Mouse (Mus musculus) megakaryocyte-erythroid progenitor cell, adult 5-6 weeks (primary cell): ENCODE results near the gene Dse. TPM values are rescaled to one million over a fixed set of nuclear protein-coding genes. Genes with fewer than 3 reads are reported as not detected.
A peak's percentile ranks its signal among the peaks of the same experiment; 100 is the strongest.
"Not testable (repeated sequence)": the region's sequence is repeated elsewhere in the genome, so short reads cannot be mapped to it uniquely, and the experiment has no call there.

Source experiments
- ATAC-seq: replicated peaks from 2 replicates; pipeline ENCODE4 v1.8.0; 2016; ENCODE audit warnings: mild to moderate bottlenecking, inconsistent platforms; ENCODE audit not compliant: severe bottlenecking, poor library complexity, low FRiP score, low TSS enrichment
- total RNA-seq, 2 experiments: library from RNA; stranded (forward) in 1 of 2; stranded (reverse) in 1 of 2; fragments of 200-1000, 215-1000 nt in 1 of 2; fragments of >200 nt in 1 of 2; fragmentation: Nextera tagmentation in 1 of 2; gene quantifications; 2 replicates each; pipeline ENCODE4 v1.2.3; 2014 to 2017

Gene Dse
- total RNA-seq (2014; fragmentation: Nextera tagmentation): 2.4 TPM in 1 of 2 replicates, not detected in the other
- total RNA-seq (2017): 3.9 TPM in 1 of 2 replicates, not detected in the other

DNA sequence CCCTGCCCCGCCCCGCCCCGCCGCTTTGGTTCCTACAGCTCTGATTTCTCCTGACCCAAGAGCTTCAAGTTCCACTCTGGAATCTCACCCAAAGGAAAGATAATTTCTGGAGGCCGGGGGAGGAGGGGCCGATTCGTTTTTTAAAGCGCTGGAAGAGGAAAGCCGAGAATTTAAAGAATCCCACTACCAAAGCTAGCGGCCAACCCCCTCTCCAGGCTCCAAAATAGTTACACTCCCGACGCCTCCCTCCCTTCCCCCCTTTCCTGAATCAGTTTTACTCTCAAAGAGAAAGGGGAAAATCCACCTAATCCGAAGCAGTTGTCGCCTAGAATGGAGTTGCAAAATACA, at the start of gene Dse:
TSS of gene Dse (minus strand) at position 213 of the 348 bp plus-strand sequence.
- no peak for ATAC-seq

DNA sequence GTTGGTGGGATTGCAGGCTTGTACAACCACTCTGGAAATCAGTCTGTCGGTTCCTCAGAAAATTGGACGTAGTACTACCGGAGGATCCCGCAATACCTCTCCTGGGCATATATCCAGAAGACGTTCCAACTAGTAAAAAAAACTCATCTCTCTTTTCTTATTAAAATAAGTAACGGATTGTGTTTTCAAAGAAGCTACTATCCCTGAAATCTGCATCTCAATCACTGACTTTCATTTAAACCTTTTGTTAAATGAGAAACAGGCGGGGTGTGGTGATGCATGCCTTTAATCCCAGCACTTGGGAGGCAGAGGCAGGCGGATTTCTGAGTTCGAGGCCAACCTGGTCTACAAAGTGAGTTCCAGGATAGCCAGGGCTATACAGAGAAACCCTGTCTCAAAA, 45.3 kb upstream of the Dse start:
- not testable (repeated sequence) for ATAC-seq

DNA sequence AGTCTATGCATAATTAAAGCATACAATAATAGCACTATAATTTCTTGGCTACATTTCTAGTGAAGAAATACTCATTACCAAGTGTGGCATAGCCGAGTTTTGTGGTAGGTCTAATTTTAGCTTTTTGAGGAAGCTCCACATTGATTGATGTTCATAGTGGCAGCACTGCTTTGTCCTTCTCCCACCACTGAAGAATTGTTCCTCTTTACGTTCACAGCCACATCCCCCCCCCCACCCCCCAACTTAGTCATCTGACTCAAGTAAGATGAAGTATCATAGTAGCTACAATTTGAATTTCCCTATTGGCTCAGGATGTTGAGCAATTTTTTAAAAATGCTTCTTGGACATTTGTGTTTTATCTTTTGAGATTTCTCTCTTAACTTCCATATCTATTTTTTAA, 42.1 kb upstream of the Dse start:
- no peak for ATAC-seq

GRCm38 (mm10) chr10:34247757-34248156, 40.2 kb upstream of the Dse start:
- ATAC-seq: no peak

DNA sequence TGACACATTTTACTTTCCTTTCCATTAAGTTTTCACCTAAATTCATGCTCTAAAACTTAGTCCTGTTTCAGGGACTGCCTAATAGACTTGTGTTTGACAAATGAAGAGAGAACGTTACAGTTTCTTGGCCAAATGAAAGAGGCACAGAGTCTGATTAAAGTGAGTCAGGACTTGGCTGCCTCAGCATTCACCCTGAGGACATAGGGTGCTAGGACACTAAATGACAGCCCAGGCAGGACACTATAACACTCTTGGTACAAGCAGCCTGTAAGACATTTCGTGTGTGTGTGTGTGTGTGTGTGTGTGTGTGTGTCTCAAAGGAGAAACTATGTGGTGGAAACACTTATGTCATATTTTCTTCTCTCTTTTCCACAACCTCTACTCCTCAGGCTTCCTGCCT, 38.6 kb upstream of the Dse start:
- no peak for ATAC-seq

GRCm38 (mm10) chr10:34244745-34245144, 37.2 kb upstream of the Dse start:
- no peak for ATAC-seq

- ATAC-seq: peak; percentile 80
These were observed 31.0 kb upstream of the Dse start for GRCm38 (mm10) chr10:34238536-34238935.

DNA sequence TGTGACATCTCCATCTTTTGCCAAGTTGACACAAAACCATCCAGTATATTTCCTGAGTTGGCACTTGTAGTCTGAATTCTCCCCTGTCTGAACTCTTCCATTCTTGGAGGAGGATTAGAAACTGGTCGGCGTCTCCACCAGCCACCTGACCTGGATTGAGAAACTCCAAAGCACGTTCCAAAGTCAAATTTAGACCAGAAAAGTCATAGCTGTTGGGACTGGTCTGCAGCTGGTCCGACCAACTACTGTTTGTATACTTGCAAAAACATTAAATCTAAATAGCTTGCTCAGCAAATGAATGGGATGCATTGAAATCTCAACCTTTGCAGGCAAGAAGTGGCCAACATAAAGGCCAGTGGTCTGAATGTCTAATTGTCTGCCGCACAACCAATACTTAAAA, 29.1 kb upstream of the Dse start:
- ATAC-seq: no peak

DNA sequence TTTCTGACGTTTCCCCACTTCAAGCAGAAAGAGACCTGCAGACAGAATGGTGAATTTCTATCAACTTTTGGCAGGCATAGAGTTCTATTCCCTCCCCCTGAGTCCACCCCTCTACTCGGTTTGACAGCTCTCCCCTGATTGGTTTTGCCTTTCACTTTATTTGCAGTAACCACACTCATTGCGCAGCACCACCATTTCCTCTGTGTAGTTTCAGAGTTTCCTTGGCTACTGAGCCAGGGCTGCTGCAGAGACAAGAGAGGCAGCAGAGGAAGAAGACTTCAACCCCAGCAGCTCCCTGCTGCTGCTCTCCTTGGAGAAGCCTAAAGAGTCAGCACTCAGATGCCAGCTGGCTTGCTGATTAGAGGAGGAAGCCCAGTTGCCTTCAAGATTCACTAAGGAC, 27.9 kb upstream of the Dse start:
- ATAC-seq: 0 out of 2 replicates have a peak, but pooled peaks have one; percentile 23

GRCm38 (mm10) chr10:34233931-34234745, 26.6 kb upstream of the Dse start:
- no peak for ATAC-seq

DNA sequence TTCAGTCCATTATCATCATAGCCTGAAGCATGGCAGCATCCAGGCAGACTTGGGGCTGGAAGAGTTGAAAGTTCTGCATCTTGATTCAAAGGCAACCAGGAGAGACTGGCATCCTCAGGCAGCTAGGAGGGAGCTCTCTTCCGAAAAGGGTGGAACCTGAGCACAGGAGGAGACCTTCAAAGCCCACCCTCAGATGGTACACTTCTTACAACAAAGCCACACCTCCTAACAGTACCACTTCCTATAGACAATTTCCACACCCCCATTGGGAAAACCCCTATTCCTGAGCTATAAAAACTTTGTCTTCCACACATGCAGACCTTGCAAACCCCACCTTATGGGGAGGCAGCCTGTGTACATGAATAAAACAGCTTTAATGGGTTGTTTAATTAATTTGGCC, 25.9 kb upstream of the Dse start:
- no peak for ATAC-seq

GRCm38 (mm10) chr10:34230121-34230675, 22.7 kb upstream of the Dse start:
- ATAC-seq: no peak

DNA sequence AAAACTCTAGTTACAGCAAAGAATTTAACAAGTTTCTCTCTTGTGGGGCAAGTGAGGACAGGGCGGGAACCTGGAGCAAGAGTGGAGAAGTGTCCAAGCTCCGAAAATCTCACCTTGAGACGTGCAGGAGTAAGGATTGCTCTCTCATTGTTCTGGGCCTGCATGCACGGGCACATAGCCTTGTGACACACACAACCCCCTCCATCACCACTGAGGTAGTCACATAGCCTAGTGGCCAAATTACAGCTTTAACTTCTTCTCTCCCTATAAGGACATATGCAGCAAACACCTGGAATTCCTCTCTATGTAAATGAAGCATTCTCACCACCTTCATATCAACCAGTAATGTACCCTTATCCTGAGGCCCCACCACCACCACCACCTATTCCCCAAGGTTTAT, 22.0 kb upstream of the Dse start:
- ATAC-seq: no peak

DNA sequence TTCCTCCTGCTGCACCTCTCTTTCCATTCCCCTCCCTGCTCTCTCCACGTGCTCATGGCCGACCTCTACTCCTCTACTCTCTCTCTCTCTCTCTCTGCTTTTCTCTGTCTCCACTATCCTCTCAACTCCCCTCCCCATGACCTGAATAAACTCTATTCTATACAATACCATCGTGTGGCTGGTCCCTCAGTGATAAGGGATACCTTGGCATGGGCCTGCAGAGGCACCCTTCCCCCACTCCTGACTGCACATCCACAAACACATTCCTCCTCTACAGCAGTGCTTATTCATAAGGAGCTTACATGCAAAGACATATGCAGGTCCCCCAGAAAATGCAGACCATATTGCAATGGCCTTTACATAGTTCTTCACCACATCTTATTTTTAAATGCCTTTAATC, 16.1 kb upstream of the Dse start:
- no peak for ATAC-seq

DNA sequence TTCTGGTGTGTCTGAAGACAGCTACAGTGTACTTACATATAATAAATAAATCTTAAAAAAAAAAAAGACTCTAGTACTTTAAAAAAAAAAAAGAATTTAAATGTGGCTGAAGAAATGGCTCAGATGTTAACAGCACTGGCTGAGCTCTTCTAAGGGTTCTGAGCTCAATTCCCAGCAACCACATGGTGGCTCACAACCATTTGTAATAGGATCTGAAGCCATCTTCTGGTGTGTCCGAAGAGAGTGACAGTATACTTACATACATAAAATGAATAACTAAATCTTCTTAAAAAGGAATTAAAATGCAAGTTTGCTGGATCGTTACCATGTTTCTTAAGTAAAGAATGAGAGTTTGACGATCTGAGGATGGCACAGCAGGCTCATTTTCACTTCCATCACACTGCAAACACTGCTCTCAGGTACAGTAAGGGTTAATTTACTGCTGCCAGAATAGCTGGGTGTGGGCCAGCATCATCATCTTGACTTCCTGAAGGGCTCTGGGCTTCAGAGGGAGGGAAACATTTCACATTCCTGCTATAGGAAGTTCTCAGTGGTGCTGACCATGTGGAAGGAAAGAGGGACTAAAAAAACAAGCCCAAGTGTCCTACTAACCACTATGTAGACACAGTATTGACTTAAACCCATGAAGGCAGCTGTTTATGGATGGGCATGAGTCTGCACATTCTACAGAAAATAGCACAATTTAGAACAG, 14.6 kb upstream of the Dse start:
- ATAC-seq: no peak

- ATAC-seq: no peak
These were observed 10.7 kb upstream of the Dse start for GRCm38 (mm10) chr10:34218191-34218590.

DNA sequence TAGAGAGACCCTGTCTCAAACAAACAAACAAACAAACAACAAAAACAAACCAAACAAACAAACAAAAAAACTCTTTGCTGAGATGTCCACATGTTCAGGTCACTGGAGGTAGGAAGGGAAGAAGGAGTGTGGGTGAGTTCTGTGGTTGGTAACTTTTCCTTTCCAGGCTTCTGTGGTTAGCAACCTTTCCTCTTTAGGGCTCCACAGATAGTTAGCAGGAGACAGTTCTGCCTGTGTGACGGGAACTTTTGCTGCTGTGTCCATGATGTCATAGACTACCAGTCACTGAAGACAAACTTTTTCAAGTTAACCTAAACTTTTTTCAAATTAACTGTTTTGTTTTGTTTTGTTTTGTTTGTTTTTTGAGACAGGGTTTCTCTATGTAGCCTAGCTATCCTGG, 8.2 kb upstream of the Dse start:
- ATAC-seq: no peak

DNA sequence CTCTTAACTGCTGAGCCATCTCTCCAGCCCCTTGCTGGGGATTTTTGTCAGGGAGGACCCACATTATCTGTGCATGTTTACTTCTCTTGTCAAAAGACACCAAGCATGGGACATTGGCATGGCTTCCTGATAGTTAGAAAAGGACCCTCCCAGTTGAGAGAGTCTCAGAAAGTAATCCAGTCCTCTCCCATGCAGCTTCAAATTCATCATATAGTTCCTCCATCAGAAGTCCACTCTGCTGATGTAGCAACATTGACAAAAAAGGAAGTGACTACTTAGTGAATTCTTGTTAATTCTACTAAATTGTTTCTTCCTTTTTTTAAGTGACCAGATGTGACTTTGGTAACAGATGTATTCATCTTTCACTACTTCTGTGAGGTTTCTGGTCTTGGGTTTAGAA, 2.4 kb upstream of the Dse start:
- ATAC-seq: no peak

GRCm38 (mm10) chr10:34208031-34208430, 516 bp upstream of the Dse start:
- no peak for ATAC-seq

GRCm38 (mm10) chr10:34206783-34207502, 572 bp downstream of the Dse start:
- ATAC-seq: peak; percentile 76
